Mouse (Mus musculus) midbrain, embryonic 14.5 days (tissue): ENCODE data around the gene Coro2b. TPM values are rescaled to one million over a fixed set of nuclear protein-coding genes. Genes with fewer than 3 reads are reported as not detected.

Experiments
- ATAC-seq: fragments of 200-750 bp; cut with Nextera tagmentation; 2 replicates; pipeline ENCODE4 v1.8.0; 2017; ENCODE audit warnings: moderate number of reproducible peaks, moderate library complexity; ENCODE audit not compliant: low FRiP score, low TSS enrichment
- DNase-seq: peaks from one replicate; pipeline ENCODE4 v3.0.0-alpha.2; 2015
- H3K27ac ChIP-seq: fragments of 300-500 bp; sonication (generic); replicated peaks from 2 replicates; pipeline ENCODE4 v1.5.1; 2014; ENCODE audit warnings: mild to moderate bottlenecking, low read depth, low read length, moderate library complexity
- H3K27me3 ChIP-seq: fragments of 300-500 bp; sonication (generic); 2 replicates; pipeline ENCODE4 v1.6.1; 2014; ENCODE audit warnings: low read length, control low read depth, mixed read lengths; ENCODE audit not compliant: control insufficient read depth, insufficient read depth
- H3K36me3 ChIP-seq: fragments of 300-500 bp; sonication (generic); 2 replicates; pipeline ENCODE4 v1.6.1; 2014; ENCODE audit warnings: low read length, control low read depth; ENCODE audit not compliant: control insufficient read depth, insufficient read depth
- H3K4me1 ChIP-seq: fragments of 300-500 bp; sonication (generic); 2 replicates; pipeline ENCODE4 v1.6.1; 2014; ENCODE audit warnings: mild to moderate bottlenecking, antibody characterized with exemption, low read length, control low read depth; ENCODE audit not compliant: control insufficient read depth, insufficient read depth
- H3K4me2 ChIP-seq: fragments of 300-500 bp; sonication (generic); 2 replicates; pipeline ENCODE4 v1.6.1; 2014; ENCODE audit warnings: mild to moderate bottlenecking, low read length, moderate library complexity
- H3K4me3 ChIP-seq: fragments of 300-500 bp; sonication (generic); replicated peaks from 2 replicates; pipeline ENCODE4 v1.5.1; 2014; ENCODE audit warnings: low read depth, low read length
- H3K9ac ChIP-seq: fragments of 300-500 bp; sonication (generic); replicated peaks from 2 replicates; pipeline ENCODE4 v1.6.1; 2014; ENCODE audit warnings: mild to moderate bottlenecking, low read length, moderate library complexity
- H3K9me3 ChIP-seq: fragments of 300-500 bp; sonication (generic); 2 replicates; pipeline ENCODE4 v1.6.1; 2016; ENCODE audit warnings: low read length, control low read depth, mixed read lengths; ENCODE audit not compliant: control insufficient read depth
- WGBS: fragments of 180-500 bp; shearing (Covaris S2); extraction: QIAGEN DNeasy Blood & Tissue Kit; methylation state at CpG from one replicate; pipeline ENCODE4 v1.1.7; 2014; 5-methylcytosine and 5-hydroxymethylcytosine counted together
- polyA plus RNA-seq: library from polyadenylated mRNA; unstranded; fragments of >200 nt; fragmentation: Nextera tagmentation; extraction: Ambion mirVana; gene quantifications from 2 replicates; pipeline ENCODE4 v1.2.1, GENCODE M21; 2014

Gene Coro2b
- polyA plus RNA-seq, 1 experiment from 2014 or later: 34.5 TPM

GRCm38 (mm10) chr9:62482788-62483187, 54.1 kb downstream of the Coro2b start:
- no peak overlapping the region for H3K9ac ChIP-seq
- WGBS: 87% methylated on average over 3 of the region's 3 CpGs
- peaks cover 16% of the 10 kb centered on the region for H3K4me1 ChIP-seq
- no peak for ATAC-seq
- H3K36me3 ChIP-seq: 0 out of 2 replicates have a peak, but pooled peaks cover 4% of the 10 kb centered on the region
- no peak for DNase-seq
- no peak overlapping the region for H3K4me3 ChIP-seq
- H3K4me2 ChIP-seq: no peak overlapping the region
- no peaks in the 10 kb centered on the region for H3K27me3 ChIP-seq
- no peaks in the 10 kb centered on the region for H3K9me3 ChIP-seq
- no peak overlapping the region for H3K27ac ChIP-seq

GRCm38 (mm10) chr9:62480898-62481642, 55.8 kb downstream of the Coro2b start:
- Histone ChIP-seq H3K9ac (no peak overlapping the region), H3K4me3 (no peak overlapping the region), H3K27me3 (no peaks in the 10 kb centered on the region), H3K9me3 (no peaks in the 10 kb centered on the region), H3K36me3 (no peaks in the 10 kb centered on the region), H3K4me2 (no peak overlapping the region), H3K27ac (peak overlapping the region; percentile 79), H3K4me1 (peaks cover 22% of the 10 kb centered on the region)
- no peak for ATAC-seq
- WGBS: 55% methylated on average over 6 of the region's 6 CpGs
- peak; percentile 41 for DNase-seq

GRCm38 (mm10) chr9:62480149-62480548, 56.7 kb downstream of the Coro2b start:
- Histone ChIP-seq H3K36me3 (no peaks in the 10 kb centered on the region), H3K9me3 (no peaks in the 10 kb centered on the region), H3K27me3 (no peaks in the 10 kb centered on the region), H3K4me1 (peaks cover 22% of the 10 kb centered on the region), H3K9ac (no peak overlapping the region), H3K27ac (0 out of 2 replicates have a peak overlapping the region, but pooled peaks have one; percentile 79), H3K4me3 (no peak overlapping the region), H3K4me2 (no peak overlapping the region)
- 85% methylated on average over 9 of the region's 9 CpGs for WGBS
- ATAC-seq: no peak
- no peak for DNase-seq

GRCm38 (mm10) chr9:62476782-62477487, 59.9 kb downstream of the Coro2b start:
- H3K27me3 ChIP-seq: no peaks in the 10 kb centered on the region
- peak overlapping the region; percentile 22 for H3K27ac ChIP-seq
- H3K4me2 ChIP-seq: no peak overlapping the region
- H3K4me1 ChIP-seq: peaks cover 22% of the 10 kb centered on the region
- no peak overlapping the region for H3K4me3 ChIP-seq
- H3K9me3 ChIP-seq: no peaks in the 10 kb centered on the region
- ATAC-seq (peak; percentile 76), DNase-seq (peak; percentile 68)
- H3K36me3 ChIP-seq: no peaks in the 10 kb centered on the region
- no peak overlapping the region for H3K9ac ChIP-seq
- WGBS: 46% methylated on average over 11 of the region's 11 CpGs

- peaks cover 11% of the 10 kb centered on the region for H3K4me1 ChIP-seq
- no peak overlapping the region for H3K4me2 ChIP-seq
- no peak overlapping the region for H3K27ac ChIP-seq
- H3K27me3 ChIP-seq: no peaks in the 10 kb centered on the region
- ATAC-seq (no peak), DNase-seq (no peak)
- no peak overlapping the region for H3K4me3 ChIP-seq
- H3K36me3 ChIP-seq: no peaks in the 10 kb centered on the region
- no peaks in the 10 kb centered on the region for H3K9me3 ChIP-seq
- H3K9ac ChIP-seq: no peak overlapping the region
- WGBS: 89% methylated on average over 2 of the region's 2 CpGs
These were observed 62.6 kb downstream of the Coro2b start for GRCm38 (mm10) chr9:62474206-62474605.

GRCm38 (mm10) chr9:62471541-62472189, 65.2 kb downstream of the Coro2b start:
- Histone ChIP-seq H3K4me3 (no peak overlapping the region), H3K4me2 (no peak overlapping the region), H3K9me3 (no peaks in the 10 kb centered on the region), H3K9ac (no peak overlapping the region), H3K4me1 (peaks cover 11% of the 10 kb centered on the region), H3K27me3 (no peaks in the 10 kb centered on the region), H3K27ac (no peak overlapping the region), H3K36me3 (no peaks in the 10 kb centered on the region)
- DNase-seq: no peak
- WGBS: 85% methylated on average over 14 of the region's 14 CpGs
- no peak for ATAC-seq

- 93% methylated on average over 14 of the region's 14 CpGs for WGBS
- Histone ChIP-seq H3K36me3 (no peaks in the 10 kb centered on the region), H3K4me1 (peaks cover 11% of the 10 kb centered on the region), H3K4me2 (no peak overlapping the region), H3K9ac (no peak overlapping the region), H3K9me3 (no peaks in the 10 kb centered on the region), H3K27ac (no peak overlapping the region), H3K27me3 (no peaks in the 10 kb centered on the region), H3K4me3 (no peak overlapping the region)
- DNase-seq (no peak), ATAC-seq (no peak)
These were observed 65.8 kb downstream of the Coro2b start for GRCm38 (mm10) chr9:62471041-62471440.

- peak; percentile 90 for DNase-seq
- Histone ChIP-seq H3K9ac (no peak overlapping the region), H3K4me2 (no peak overlapping the region), H3K4me3 (no peak overlapping the region), H3K4me1 (peaks cover 11% of the 10 kb centered on the region), H3K27me3 (no peaks in the 10 kb centered on the region), H3K36me3 (no peaks in the 10 kb centered on the region), H3K9me3 (no peaks in the 10 kb centered on the region), H3K27ac (no peak overlapping the region)
- WGBS: 18% methylated on average over 1 of the region's 1 CpGs
- ATAC-seq: peak; percentile 76; the same call in 1 of the 2 replicates
These were observed 66.4 kb downstream of the Coro2b start for GRCm38 (mm10) chr9:62470398-62470797.
